Mouse (Mus musculus): ENCODE data around the gene Zfp90. TPM values are rescaled to one million over a fixed set of nuclear protein-coding genes. Genes with fewer than 3 reads are reported as not detected.
"Not testable (repeated sequence)": the region's sequence is repeated elsewhere in the genome, so short reads cannot be mapped to it uniquely, and the experiment has no call there.

Zfp90 gene
- 10 to 100 TPM; 19.0 to 19.4 TPM for total RNA-seq (2021)
- long read RNA-seq, experiment 1, partial matches to known transcripts: 2 of 10 reads
- long read RNA-seq, experiment 1, other reads (novel, unspliced or antisense): 2 of 10 reads
- long read RNA-seq, experiment 2, transcript Zfp90-206 (4 exons, 3,447 nt): major isoform, 11 of 35 reads
- long read RNA-seq, experiment 2, transcript Zfp90-201 (4 exons, 2,632 nt): minor isoform, 10 of 35 reads
- long read RNA-seq, experiment 2, partial matches to known transcripts: 1 of 35 reads
- long read RNA-seq, experiment 2, other reads (novel, unspliced or antisense): 9 of 35 reads

- DNase-seq (ENCODE audit: low spot score in 2 of 2): peak; percentile 76 to 87
These were observed at the start of gene Zfp90 for GRCm38 (mm10) chr8:106415182-106415971. Zfp90 (plus strand) TSS chr8:106415327.

- DNase-seq (ENCODE audit: low spot score in 2 of 2): no peak
These were observed 46.6 kb upstream of the Zfp90 start for GRCm38 (mm10) chr8:106368501-106368900.

DNA sequence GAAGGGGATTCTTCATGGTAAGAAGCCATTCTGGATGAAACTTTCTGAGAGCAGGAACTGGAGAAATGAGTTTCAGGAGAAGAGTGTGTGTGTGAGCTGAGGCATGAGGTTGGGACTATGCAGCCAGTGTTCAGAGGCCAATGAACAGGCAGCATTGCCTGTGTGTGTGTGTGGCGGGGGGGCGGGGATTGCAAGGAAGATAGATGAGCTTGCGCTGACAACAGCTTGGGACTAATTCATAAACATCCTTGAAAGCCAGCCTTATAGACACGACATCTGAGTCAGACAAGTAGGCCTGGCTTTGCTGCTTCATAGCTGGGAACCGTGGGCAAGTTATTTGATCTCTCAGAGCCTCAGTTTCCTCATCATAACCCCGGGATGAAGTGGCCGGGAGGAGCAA lies 46.1 kb upstream of the Zfp90 start:
- DNase-seq (ENCODE audit: low spot score in 2 of 2): no peak

DNA sequence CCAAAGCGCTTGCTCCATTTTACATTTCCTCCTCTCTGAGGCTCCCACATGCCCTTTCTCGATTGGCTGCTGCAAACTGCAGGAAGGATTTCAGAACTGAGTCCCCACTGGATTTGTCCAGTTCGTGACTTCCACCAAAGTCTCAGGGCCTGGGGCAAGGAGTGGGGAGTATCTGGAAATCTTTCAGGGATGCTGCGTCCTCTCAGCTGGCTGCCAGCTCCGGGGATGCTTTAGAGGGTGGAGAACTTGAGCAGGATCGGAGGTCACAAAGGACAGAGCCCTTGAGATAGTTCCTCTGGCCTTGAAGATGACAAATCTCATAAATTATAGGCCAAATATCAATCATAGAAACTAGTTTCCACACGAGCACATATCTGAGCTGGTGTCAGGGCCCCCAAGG lies 39.2 kb upstream of the Zfp90 start:
- DNase-seq (ENCODE audit: low spot score in 2 of 2): no peak

GRCm38 (mm10) chr8:106376862-106377261 lies 38.3 kb upstream of the Zfp90 start:
- DNase-seq (ENCODE audit: low spot score in 2 of 2): no peak

- DNase-seq (ENCODE audit: low spot score in 2 of 2): no peak
These were observed 36.6 kb upstream of the Zfp90 start for GRCm38 (mm10) chr8:106378501-106379048.

- no peak for DNase-seq (ENCODE audit: low spot score in 2 of 2)
These were observed 35.8 kb upstream of the Zfp90 start for GRCm38 (mm10) chr8:106379357-106379756.

DNA sequence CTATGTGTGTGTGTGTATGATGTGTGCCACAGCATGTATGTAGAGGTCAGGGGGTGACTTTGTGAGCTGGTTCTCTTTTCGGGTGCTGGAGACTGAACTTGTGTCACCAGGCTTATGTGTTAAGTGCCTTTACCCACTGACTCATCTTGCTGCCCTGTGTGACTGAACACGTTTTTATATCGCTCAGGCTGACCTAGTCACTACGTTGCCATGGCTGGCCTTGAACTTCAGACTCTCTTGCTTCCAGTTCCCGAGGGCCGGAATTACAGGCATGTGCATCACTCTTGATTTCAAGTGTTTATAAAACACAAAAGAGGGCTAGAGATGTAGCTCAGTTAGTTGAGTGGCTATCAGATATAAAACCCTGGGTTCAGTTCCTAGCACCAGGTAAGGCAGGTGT lies 34.1 kb upstream of the Zfp90 start:
- DNase-seq (ENCODE audit: low spot score in 2 of 2): no peak

GRCm38 (mm10) chr8:106387801-106388415 lies 27.2 kb upstream of the Zfp90 start:
- DNase-seq (ENCODE audit: low spot score in 2 of 2): no peak

DNA sequence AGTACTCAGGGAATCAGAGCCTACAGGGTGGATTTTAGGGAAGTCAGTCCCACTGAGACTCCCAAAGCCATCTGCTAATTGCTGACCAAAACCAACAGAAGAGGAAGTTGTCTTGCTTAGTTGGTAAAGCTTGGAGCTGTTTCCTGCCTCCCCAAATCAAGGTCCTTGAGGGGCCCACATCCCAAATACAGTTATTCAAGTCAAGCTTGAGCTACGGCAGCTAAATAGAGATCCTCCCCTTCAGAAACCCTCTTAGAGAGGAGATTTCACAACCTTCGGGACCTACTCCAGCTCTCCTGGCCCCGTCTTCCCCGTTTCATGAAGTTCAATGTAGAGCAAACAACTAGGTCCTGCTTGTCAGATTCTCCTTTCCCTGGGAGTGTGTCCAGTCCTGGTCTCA lies 20.6 kb upstream of the Zfp90 start:
- DNase-seq (ENCODE audit: low spot score in 2 of 2): no peak

GRCm38 (mm10) chr8:106399694-106400093 lies 15.4 kb upstream of the Zfp90 start:
- no peak for DNase-seq (ENCODE audit: low spot score in 2 of 2)

DNA sequence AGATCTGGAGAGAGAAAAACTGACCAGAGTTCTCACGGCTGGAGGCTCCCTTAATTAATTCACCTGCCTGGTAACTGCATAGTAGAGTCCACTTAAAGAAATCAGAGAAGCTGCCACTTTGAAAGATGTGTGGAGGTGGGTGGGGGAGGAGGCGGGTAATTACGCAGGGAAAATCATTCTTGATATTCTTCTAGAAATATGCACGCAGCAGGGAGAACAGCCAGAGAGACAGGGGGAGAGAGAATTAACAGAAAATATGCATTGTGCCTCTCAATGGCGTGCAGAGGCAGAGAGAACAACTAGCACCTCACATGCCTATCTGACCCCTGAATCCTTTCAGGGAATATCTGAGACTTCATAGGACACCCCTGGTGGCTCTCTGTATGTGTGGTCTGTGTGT lies 14.9 kb upstream of the Zfp90 start:
- no peak for DNase-seq (ENCODE audit: low spot score in 2 of 2)

DNA sequence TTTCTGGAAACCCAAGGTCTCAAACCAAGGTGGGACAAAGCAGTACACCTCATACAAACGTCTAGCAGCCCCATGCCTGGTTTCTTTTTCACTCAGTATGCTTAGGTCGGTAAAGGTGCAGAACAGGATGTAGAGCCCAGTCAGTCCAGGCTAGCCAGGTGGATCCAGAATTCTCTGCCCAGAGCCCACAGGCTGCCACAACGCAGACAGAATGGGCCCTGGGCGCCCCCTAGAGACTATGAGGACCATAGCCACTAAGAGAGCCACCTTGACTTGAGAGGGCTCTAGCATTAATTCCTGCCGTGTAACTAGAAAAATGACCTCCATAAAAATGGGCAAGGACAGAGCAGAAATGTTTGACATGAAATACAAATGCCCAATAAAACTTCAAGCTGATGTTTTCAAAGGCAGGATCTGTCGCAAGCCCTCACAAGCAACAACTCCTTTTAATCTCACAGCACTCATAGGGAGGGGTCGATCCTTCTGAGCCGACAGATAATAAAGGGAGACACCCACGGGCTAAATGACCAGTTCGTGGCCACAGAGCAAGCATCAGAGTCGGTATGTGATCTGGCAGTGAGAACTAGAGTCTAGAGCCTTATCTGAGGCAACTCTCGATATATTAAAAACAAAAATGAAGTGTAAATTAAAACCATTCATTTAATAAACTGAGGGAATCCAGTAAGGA lies 11.7 kb upstream of the Zfp90 start:
- peak; percentile 18 to 32 for DNase-seq (ENCODE audit: low spot score in 2 of 2)

DNA sequence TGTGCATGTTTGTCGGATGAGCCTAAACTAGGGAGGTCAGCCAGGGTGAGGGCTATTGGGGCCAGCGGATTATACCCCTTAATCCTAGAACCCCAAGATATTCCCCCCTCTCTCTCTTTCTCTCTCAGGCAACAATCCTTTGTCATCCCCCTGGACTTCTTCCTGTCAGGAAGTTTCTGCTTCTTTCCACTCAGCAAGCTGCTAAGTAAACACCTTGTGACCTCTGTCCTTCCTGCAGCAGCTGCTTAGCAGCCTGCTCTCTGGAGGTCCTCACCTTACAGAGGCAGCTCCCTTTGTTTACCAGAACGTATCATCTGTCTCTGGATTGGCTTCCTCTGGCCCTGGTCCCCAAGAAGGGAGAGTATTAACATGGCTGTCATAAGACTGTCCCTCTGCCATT lies 10.3 kb upstream of the Zfp90 start:
- no peak for DNase-seq (ENCODE audit: low spot score in 2 of 2)

GRCm38 (mm10) chr8:106405810-106406209 lies 9.3 kb upstream of the Zfp90 start:
- DNase-seq (ENCODE audit: low spot score in 2 of 2): no peak

DNA sequence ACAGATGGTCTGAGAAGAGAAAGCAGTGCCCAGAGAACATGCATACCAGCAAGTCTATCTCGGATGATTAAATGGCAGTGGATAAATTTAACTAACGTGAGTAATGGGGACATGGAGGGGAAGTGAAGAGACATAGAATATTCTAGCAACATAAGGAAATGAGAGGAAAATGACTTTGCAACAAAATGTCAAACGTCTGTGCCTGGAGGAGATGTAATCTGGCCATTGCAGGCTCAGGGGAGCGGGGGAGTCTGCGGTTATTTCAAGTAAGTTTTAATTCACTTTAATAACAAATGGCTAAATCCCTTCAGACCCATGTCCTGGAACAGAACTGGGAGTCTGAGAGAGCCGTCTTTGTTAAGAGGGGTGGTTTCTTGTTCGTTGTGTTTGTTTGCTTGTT lies 5.1 kb upstream of the Zfp90 start:
- no peak for DNase-seq (ENCODE audit: low spot score in 2 of 2)

GRCm38 (mm10) chr8:106410564-106410963 lies 4.6 kb upstream of the Zfp90 start:
- DNase-seq (ENCODE audit: low spot score in 2 of 2): no peak

- DNase-seq (ENCODE audit: low spot score in 2 of 2): peak in 1 of 2 experiments; percentile 27
These were observed 3.2 kb upstream of the Zfp90 start for GRCm38 (mm10) chr8:106411783-106412451.

DNA sequence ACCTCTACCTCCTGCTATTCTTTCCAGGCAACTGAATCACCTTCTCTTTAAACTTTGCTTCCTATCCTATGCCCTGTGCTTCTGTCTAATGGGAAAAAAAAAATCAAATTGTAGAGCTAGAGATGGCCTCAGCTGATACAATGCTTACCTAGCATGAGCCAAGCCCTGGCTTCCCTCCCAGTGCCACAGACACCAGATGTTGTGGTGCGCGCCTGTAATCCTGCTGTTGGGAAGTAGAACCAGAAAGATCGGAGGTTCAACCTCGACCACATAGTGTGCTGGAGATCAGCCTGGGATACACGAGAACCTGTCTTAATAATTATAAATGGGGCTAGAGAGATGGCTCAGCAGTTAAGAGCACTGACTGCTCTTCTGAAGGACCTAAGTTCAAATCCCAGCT lies 2.6 kb downstream of the Zfp90 start:
- no peak for DNase-seq (ENCODE audit: low spot score in 2 of 2)

DNA sequence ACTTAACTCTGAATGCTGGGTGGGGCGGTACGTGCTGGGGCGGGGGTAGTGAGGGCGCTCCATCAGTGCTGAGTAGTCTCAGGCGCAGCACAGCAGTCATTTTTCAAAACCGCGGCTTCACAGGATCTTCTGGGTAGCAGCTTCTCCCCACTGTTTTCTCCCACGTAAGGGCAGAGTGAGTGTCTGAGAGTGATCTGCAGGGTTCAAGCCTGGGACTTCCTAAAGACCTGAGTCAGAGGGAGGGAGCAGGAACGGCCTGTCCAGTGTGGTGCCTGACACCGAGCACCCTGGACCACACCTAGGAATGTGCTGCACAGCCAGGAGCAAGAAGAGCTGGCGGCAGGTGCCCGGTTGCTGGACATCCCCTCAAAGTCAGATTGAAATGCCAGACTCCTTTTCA lies 16.0 kb downstream of the Zfp90 start:
- DNase-seq (ENCODE audit: low spot score in 2 of 2): no peak

GRCm38 (mm10) chr8:106431952-106432351 lies 16.8 kb downstream of the Zfp90 start:
- DNase-seq (ENCODE audit: low spot score in 2 of 2): not testable (repeated sequence)

Measured in adrenal gland, postnatal 4 days (tissue).